Mouse (Mus musculus): ENCODE measurements at regions not wholly inside any gene's neighbourhood (a gene's known extent, or its start where the extent isn't known, plus 50 kb on each side); places are given as distances from the start of the nearest gene placed in this dataset.

DNA sequence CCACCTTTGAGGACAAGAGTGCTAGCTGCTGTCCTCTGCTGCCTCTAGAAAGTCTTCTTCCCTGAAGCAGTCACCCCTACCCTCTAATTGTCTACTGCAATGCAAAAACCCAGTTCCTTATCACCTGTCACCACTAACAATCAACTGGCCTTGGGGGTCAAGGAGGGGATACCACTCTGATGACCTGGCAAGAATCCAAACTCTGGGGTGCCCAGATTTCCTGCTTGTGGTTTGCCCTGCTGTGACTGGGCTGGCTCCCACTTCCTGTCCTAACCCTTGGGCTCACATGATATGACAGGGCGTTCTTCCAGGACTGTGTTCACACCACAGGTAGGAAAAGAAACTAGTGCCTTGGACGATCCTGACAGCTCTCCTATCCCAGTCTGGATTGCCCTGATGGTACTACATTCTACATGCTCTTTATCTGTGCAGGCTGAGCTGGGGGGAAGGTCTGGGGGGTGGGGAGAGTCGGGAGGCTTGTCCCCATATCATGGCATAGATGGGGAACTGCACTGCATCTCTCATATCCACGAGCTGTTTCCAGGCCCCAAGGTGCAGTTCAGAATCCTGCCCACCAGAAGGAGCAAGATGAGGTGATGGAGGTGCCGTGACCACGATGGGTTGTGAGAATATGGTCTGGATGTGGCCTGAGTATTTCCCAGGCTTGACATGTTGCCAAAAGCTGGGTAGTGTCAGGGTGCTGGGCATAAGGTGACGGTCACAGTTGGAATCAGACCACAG, 81.0 kb downstream of the Maf start:
- in situ Hi-C loops (cut with MboI): no loop called here

DNA sequence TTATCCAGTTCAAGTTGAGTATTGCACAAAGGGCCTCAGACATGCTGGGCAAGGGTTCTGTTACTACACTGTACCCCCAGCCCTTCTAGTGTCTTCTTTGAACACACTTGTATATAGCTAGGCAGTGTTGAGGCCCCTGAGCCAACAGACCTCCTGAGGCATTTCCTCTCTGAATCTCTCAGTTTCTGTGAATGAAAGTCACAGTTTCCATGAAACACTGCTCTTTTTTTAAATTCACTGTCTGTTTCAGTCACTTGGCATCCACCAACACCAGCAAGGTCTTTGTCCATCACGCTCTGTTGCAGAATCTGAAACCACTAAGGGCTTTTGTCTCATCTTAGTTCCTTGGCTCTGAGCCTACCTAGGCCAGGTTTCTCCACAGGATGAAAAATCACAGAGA, 82.5 kb downstream of the Maf start:
- in situ Hi-C loops (cut with MboI): no loop called here

DNA sequence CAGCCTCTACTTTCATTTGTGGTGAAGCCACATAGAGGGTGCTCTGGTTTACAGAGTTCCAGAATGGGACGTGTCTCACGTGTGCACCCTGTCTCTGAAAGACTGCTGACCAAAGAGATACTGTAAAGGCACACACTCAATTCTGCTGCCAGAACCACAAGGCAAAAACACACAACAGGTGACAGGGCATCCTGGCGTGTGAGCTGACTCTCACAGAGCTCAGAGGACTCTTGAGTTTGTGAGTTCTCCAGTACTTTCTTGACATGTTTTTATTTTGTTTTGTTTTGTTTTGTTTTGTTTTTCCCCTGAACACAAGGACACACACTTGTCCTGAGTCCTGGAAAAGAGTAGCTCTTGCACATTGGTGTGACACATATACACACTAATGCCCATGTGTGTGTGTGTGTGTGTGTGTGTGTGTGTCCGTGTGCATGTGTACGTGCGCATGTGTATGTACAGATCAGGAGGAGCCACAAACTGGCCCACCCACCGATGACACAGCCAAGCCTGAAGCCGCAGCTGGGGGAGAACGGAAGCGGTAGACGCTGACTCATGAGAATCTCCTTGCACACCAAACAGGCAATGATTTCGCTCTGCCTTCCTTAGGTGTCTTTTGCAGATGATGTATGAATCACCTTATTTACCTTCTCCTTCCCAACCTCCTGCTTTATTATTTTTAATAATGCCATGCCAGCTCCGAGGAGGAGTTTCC, 89.4 kb downstream of the Maf start:
- in situ Hi-C loops (cut with MboI): no loop called here

DNA sequence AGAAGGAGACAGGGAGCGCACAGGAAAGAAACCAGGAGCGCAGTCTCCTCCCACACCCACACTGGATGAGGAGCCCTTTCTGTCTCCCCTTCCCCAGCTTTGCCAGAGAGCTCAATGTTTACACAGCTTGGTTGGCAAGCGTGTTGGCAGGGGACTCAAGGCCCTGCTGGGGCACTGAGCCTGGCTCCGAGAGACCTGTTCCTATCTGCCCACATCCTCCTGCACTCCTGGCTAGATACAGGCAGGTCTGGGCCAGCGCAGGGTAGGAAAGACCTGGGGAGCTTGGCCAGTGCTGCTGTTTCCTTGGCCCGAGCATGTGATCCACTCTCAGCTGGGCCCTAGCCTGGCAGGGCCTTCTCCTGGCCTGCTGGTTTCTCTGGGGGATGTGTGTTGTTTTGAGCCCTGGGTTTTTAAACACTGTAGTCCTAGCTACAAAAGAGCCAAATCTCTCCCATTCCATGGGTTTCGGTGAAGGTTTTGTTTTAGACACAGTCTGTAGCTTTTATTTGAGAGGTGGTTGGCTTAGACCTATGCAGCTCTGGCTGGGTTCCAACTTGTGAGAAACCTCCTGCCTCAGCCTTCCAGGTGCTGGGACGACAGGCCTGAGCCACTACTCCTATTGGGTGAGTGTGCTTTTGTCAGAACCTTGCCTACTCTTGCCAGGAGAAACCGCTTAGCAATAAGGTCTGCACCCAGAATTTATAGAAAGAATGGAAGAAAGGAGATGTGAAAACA, 90.6 kb downstream of the Maf start:
- in situ Hi-C loops (cut with MboI): no loop called here

DNA sequence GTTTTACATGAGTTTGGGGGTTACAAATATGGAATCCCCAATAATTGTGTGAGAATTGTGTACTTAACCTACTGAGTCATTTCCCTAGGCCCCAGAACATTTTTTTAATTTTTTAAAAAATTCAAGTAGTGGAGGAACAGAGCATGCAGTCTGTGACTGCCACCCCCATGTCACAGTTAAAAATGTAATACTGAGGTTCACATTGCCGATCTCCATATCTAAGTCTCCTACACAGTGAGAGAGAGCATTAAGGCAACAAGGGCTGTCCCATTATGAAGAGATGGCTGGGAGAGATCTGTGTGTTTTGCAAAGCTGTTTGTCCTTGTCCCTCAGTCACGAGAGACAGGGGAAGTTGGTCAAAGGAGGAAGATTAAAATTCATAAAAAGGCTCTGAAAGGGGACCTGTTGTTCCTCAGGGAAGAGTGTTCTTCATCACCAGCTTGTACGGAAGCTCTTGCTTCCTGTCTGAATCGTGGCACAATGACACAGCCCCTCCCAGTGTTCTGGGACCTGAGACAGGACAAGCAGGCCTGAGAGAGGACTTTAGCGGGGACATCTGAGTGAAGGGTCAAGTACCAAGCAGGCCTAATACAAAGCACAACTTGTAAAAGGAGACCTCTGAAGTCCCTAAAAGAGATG, 93.5 kb downstream of the Maf start:
- in situ Hi-C loops (cut with MboI): no loop called here

DNA sequence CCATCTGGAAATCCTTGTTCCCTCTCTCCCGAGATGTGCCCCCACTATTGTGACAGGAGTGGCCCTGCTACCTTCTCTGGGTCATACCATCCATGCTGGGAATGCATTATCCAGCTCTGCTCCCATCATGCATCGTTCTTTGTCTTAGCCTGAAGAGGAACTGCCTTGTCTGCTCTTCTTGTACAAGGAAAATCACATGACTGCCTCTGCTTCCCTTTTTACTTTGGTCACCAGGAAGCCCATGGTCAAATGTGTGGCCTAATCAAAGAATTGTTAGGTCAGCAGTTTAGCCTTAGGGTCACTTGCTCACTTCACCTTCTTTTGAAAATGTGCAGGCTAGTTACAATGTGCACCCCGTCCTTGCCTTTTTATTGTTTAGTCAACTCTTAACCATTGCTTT, 95.5 kb downstream of the Maf start:
- in situ Hi-C loops (cut with MboI): no loop called here

DNA sequence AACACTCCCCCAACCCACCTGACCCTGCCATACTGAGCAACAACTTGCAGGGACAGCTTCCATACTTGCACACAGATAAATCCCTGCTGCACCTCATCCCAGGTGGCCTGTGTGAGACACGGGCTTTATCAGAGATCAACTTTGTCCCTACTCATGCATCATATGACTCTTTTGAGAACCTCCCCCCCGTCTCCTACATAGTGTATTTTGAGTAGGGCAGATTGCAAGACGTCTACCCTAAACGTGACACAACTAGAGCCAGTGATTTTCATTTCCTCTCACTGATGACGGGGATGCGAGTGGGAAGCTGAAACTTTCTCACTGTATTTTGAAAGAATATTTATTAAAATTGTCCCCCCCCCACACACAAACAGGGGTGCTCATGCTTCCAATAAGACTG, 107.8 kb downstream of the Maf start:
- in situ Hi-C loops (cut with MboI): no loop called here

DNA sequence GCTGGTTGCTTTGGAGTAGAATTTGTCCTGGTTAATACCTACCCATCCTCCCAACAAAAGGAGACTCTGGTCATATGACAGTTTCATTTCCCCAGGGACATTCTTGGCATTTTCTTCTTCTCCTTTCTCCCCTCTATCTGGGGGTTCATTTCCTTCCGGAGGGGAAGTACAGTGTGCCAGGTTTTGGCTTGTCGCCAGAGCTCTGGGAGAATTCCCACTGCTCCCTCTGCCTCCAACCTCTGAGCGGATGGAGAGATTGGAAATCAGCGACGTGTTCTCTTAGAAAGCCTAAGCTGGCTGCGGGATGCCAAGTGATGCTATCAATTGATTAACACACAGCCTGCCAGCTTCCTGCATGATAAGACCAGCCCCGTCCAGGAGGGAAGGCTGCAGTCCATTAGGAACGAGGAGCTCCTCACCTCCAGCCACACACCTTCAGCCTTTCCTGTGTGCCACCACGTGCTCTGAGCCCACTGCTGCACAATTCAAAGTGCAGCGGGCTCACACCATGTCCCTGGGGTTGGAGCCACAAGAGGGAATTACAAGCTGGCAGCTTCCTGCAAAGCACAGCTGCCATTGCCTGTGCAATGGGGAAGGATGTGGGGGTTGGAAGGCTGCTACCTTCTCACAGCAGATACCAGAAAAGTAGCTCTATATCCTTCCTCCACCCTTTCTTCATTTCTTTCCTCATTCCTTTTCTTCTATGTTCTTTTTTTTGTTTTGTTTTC, 110.2 kb downstream of the Maf start:
- in situ Hi-C loops (cut with MboI): no loop called here

DNA sequence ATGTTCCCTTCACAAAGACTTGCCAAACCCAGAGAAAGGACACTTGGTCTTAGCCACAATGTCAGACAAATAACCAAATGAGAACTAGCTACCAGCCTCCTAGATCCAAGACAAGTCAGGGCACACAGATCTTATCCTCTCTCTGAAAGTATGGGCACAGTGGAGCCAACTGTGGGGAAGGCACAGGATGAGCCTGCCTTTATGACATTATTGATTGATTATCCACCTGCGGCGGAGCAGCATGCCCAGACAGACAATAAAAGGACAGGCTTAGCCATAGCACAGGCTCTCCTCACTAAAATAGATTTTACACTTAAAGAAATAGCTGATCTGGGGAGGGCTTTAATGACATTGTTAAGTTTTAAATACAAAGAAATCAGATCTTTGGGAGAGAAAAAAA, 117.9 kb downstream of the Maf start:
- in situ Hi-C loops (cut with MboI): no loop called here

DNA sequence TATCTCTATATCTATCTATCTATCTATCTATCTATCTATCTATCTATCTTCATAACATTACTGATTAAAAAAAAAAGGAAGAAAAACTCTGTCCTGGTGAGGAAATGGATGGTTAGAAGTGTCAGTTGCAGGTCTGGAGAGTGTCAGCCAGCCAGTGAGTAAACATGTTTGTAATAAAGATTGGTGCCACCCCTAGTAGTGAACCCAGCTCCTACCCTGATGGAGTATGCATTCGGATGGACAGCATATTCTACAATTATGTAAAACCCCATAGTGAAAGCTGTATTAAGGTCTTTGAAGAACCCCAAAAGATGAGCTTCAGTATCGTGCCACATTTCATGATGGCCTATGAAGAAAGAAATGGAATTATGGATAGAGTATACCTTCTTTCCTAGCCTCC, 118.5 kb downstream of the Maf start:
- in situ Hi-C loops (cut with MboI): no loop called here

DNA sequence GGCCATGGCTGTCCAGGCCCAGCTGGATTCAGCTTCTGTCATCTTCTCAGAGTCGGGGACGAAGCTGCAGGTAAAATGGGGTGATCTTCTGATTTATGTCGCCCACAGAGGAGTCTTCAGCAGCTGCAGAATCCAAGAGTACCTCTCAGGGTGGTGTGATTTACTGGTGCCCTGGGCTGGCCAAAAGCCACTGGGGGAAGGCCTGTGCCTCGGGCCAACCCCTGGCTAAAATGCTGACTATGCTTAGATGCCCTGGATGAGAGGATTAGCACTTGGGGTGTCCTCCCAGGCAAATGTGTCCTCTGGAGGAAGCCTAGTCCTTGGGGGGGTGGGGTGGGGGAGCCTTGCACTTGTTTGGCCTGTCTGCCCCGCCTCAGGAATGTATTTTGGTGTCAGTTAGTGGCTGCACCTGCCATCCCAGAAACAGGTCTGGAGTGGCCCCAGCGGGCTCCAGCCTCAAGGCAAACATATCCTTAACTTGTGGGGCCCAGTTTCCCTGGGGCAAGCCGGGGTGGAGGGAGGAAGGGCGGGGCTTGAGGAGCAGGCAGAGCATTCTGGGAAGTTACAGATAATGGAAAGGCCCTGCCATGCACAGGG, 123.2 kb downstream of the Maf start:
- in situ Hi-C loops (cut with MboI): no loop called here

DNA sequence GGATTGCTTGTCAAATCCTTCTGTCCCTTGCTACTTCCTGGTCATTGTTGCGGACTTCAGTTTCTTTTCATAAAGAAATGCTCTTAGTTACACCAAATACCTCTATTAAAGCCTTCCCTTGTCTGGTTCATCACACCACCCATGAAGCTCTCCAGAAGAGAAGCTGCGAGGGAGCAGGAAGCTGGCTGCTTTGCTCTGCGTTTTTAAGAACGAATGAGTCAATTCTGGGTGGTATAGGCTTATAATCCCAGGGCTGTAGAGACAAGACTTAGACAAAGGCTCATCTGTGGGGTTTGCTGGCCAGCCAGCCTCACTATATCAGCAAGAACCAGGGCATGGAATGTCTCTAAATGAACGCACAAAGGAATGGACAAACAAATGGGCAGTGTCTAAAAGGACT, 124.4 kb downstream of the Maf start:
- in situ Hi-C loops (cut with MboI): no loop called here

DNA sequence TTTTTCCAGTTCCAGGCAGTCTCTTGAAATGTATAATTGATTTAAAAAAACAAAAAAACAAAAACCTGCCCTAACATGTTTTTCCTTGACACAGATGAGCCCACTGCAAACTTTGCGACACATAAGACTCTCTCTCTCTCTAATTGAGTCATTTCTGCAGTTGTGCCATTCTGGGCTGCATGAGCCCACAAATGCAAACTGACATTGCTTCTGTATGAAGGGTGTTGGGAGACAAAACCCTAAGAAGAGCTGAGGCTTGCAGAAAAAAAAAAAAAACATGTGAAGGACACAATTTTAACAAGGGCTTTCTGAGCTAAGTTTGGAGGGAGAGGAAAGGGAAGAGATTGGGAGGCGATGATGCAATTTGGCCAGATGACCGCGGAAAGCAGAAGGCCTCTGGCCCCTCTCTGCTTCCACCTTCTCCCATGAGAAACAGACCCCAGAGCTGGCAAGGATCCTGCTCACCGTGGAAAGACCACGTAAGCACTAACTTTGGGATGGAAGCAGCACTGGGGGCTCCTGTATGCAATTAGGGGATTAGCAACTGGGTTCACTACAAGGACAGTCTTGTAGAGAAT, 125.6 kb downstream of the Maf start:
- in situ Hi-C loops (cut with MboI): no loop called here

DNA sequence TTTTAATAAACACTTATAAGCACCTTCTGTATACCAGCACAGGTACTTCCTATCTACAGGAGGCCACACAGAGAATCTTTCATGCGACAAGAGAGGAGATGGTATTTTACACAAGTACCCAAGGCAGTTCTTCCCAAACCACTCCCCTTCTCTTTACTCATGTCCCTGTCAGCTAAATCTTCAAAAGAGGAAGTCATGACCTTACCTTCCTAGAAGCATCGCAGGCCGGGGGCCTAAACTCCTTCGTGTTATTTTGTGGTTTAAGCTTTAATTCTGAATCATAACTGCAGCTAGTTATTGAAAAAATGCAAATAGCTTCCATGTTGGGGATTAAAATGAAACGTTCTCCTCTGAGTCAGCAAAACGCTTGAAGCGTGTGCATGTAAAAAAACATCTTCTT, 139.2 kb downstream of the Maf start:
- in situ Hi-C loops (cut with MboI): no loop called here

DNA sequence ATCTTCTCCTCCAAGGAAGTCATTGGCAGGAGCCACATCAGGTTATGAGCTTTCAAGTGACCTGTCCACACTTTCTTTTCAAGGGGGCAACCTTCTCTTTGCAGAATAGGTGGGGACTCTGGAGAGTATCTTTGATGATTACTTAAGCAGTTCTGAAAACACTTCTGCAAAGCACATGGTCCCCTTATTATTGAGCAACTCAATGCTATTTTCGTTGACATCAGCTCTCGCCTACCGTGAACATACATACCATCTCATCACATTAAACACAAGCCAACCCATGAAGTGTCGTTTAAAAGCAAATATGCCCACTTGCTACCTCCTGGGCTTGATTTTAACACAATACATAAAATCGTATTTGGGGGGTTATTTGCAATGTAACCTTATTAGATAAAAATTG, 141.8 kb downstream of the Maf start:
- in situ Hi-C loops (cut with MboI): no loop called here

DNA sequence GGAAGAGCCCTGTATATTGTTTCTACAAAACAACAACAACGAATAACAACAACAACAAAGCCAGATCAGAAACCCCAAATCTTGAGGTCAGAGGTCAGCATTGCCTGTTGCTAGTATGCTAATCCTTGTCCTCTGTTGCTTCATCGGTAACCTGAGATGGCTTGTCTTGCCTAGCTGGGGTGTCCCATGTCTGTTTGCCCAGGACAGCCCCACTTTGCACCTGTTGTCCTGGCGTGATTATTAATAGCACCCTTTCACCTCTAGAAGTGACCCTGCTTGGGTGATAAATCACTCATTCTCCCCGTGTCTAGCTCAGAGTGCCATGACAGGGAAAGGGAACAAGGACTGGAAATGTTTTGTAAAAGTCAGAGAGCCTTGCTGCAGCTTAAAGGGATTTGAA, 145.2 kb downstream of the Maf start:
- in situ Hi-C loops (cut with MboI): no loop called here

DNA sequence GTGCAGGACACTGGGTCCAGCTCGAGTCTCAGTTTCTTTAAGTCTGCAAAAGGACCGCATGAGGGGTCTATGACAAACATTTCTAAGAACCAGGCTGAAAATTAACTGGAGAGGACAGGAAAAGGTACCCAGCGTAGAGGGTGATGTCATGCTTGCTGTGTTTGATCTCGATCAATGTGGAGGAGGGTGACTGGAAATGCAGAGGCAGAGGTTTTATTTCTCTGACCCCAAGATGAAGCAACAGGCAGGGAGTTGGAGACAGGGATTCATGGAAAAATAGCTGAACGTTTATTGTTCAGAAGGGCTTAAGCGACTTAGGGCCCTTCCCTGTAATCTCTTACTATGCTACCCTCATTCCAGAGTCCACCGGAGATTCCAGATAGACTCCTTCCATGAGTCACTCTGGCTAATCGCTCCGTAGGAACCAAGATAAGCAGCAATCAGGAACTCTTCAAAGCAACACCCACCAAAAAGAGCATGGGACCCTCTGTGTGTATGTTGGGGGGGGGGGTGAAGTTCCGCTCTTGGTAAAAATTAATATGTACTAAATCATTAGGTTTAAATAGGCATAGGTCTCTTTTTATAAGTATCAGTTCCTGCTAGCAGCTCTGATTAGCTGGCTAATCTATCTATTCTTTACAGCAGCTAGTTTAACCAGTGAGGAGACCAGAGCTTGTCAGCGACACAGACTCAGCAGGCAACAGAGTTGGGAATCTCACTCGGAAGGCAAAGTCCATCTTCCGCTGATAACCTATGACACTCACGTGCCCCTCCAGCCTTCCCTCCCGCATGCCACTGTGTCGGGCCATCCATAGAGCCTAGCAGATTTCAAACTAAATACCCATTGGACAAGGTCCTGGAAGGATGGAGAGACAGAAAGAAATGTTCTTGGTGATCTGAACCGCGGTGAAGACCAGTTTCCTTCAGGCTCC, 146.3 kb downstream of the Maf start:
- in situ Hi-C loops (cut with MboI): no loop called here

DNA sequence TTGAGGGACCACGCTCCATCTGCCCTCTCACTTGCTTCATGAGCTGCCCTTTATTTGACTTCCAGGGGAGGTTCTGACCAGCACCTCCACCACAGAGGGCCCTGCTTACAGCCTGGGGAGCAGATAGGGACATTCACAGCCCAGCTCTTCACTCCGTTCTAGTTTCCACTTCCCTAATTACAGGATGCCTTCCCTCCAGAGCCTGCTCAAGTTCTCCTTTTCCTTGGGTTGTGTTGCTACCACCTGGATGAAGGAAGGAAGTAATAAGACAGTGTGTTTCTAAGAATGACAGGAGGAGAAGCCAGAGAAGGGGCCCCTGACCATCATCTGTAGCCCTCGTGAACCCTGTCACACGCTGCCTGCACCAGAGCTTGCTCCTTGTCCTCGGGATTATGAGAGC, 152.1 kb downstream of the Maf start:
- in situ Hi-C loops (cut with MboI): no loop called here

DNA sequence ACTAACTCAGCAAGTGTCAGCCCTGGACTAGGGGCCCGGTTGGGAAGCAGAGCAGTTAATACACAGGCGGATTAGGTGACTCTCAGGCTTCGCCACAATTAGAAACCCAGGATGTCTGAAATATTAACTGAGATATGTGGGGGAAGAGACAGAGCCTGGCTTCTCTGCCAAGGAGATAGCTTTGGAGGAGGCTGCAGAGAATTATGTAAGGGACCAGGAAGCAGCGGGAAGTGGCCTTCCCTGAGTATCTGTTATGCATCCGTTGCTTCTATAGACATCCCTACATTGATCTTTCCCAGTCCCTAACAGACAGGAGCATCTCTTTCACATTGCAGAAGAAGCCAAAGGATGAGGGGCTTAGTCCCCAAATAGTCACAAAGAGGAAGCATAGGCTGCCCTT, 153.4 kb downstream of the Maf start:
- in situ Hi-C loops (cut with MboI): no loop called here

DNA sequence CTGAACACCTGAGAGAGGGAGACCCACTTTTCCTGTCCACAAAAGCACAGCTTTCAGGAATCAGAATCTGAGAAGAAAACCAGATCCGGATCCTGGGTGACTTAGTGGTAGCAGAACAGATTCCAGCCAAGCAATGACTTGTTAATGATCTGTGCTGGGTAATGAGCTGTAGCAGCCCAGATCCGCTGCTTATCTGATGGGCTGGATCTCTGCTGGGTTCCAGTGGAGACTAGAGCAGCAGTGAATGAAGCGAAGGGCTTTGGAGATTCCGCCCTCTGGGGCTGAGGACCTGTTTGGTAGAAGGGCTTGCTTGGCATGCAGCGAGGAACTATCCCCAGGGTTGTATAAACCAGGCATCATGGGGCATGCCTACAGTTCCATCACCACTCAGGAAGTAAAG, 156.3 kb downstream of the Maf start:
- in situ Hi-C loops (cut with MboI): no loop called here

Data from mature B cell (primary cell).